7 mouse cellular contexts compared by ENCODE assay signal in genomic region chr1:36065761-36066150, GRCm38 (mm10). TPM values are rescaled to one million over a fixed set of nuclear protein-coding genes. Genes with fewer than 3 reads are reported as not detected.
DNase-seq lines count a peak whose midpoint lies in the region; ATAC-seq and TF ChIP-seq lines count a peak whose summit lies in the region.

No protein-coding gene starts in this region.

- peaks cover 17% of the 10 kb centered on the region for H3K4me1 ChIP-seq in lung, embryonic 14.5 days (ENCODE audit: insufficient read depth)
- H3K4me1 ChIP-seq in forebrain, embryonic 11.5 days (replicated peaks; ENCODE audit: control insufficient read depth, insufficient read depth, low read length): peaks cover 32% of the 10 kb centered on the region
- peaks cover 19% of the 10 kb centered on the region for H3K4me1 ChIP-seq in hindbrain, postnatal 0 days (ENCODE audit: insufficient read depth, low read length)
- H3K4me1 ChIP-seq in midbrain, embryonic 14.5 days (ENCODE audit: control insufficient read depth, insufficient read depth, low read length): peaks cover 29% of the 10 kb centered on the region

- ATAC-seq in lung, embryonic 14.5 days (ENCODE audit: insufficient read depth): no peak
- no peak for ATAC-seq in forebrain, embryonic 11.5 days (replicated peaks; ENCODE audit: low FRiP score)
- no peak for ATAC-seq in hindbrain, postnatal 0 days
- no peak for ATAC-seq in midbrain, embryonic 14.5 days (ENCODE audit: low FRiP score, low TSS enrichment)

- H3K4me2 ChIP-seq in lung, embryonic 14.5 days: peak overlapping the region; percentile 56
- H3K4me2 ChIP-seq in forebrain, embryonic 11.5 days (ENCODE audit: low read depth, low read length, severe bottlenecking): peak overlapping the region; percentile 44; the same call in 1 of the 2 replicates
- H3K4me2 ChIP-seq in hindbrain, postnatal 0 days (ENCODE audit: low read depth, low read length): peak overlapping the region; percentile 57
- peak overlapping the region; percentile 50 for H3K4me2 ChIP-seq in midbrain, embryonic 14.5 days (ENCODE audit: low read length)

- DNase-seq in lung, embryonic 14.5 days: no peak
- DNase-seq in lung, adult 18-20 months: no peak
- DNase-seq in forebrain, embryonic 11.5 days (ENCODE audit: low spot score): peak; percentile 48
- no peak for DNase-seq in hindbrain, postnatal 0 days (ENCODE audit: low spot score)
- no peak for DNase-seq in midbrain, embryonic 14.5 days
- DNase-seq in retina, embryonic 14.5 days (ENCODE audit: low spot score): no peak
- DNase-seq in left cerebral cortex, postnatal 25 days (ENCODE audit: low spot score in 2 of 2): no peak

- intact Hi-C loops in left cerebral cortex, postnatal 25 days (cut with DNase I): loop anchor here (5.0 to 10.0 kb wide), 2 partner anchors 188 to 189 kb away; no protein-coding TSS in a partner anchor

- H3K36me3 ChIP-seq in lung, embryonic 14.5 days (ENCODE audit: insufficient read depth): no peaks in the 10 kb centered on the region
- H3K36me3 ChIP-seq in forebrain, embryonic 11.5 days (ENCODE audit: control insufficient read depth, insufficient read depth, low read length): no peaks in the 10 kb centered on the region
- no peaks in the 10 kb centered on the region for H3K36me3 ChIP-seq in hindbrain, postnatal 0 days (ENCODE audit: insufficient read depth, low read length)
- no peaks in the 10 kb centered on the region for H3K36me3 ChIP-seq in midbrain, embryonic 14.5 days (ENCODE audit: control insufficient read depth, insufficient read depth, low read length)

- TF ChIP-seq CTCF in lung, embryonic 14.5 days (IDR thresholded peaks at IDR 0.05; ENCODE audit: low read depth): no peak
- no peak for TF ChIP-seq CTCF in hindbrain, postnatal 0 days (IDR thresholded peaks at IDR 0.05; ENCODE audit: low read depth)

- no peak overlapping the region for H3K9ac ChIP-seq in lung, embryonic 14.5 days
- H3K9ac ChIP-seq in forebrain, embryonic 11.5 days (ENCODE audit: low read length): peak overlapping the region; percentile 35; the same call in 1 of the 2 replicates
- no peak overlapping the region for H3K9ac ChIP-seq in hindbrain, postnatal 0 days (replicated peaks; ENCODE audit: low read length)
- no peak overlapping the region for H3K9ac ChIP-seq in midbrain, embryonic 14.5 days (replicated peaks; ENCODE audit: low read length)

- no peaks in the 10 kb centered on the region for H3K9me3 ChIP-seq in lung, embryonic 14.5 days (ENCODE audit: low read depth, low read length)
- no peaks in the 10 kb centered on the region for H3K9me3 ChIP-seq in forebrain, embryonic 11.5 days (ENCODE audit: control insufficient read depth, low read length)
- no peaks in the 10 kb centered on the region for H3K9me3 ChIP-seq in hindbrain, postnatal 0 days (ENCODE audit: low read length)
- H3K9me3 ChIP-seq in midbrain, embryonic 14.5 days (ENCODE audit: control insufficient read depth, low read length): no peaks in the 10 kb centered on the region

- 56% methylated on average over 9 of the region's 9 CpGs for WGBS in lung, embryonic 14.5 days
- WGBS in forebrain, embryonic 11.5 days: 61% methylated on average over 9 of the region's 9 CpGs
- WGBS in hindbrain, postnatal 0 days: 58% methylated on average over 9 of the region's 9 CpGs
- 63% methylated on average over 9 of the region's 9 CpGs for WGBS in midbrain, embryonic 14.5 days

- 0 out of 2 replicates have a peak overlapping the region, but pooled peaks have one; percentile 10 for H3K4me3 ChIP-seq in lung, embryonic 14.5 days (ENCODE audit: low read depth, low read length)
- H3K4me3 ChIP-seq in forebrain, embryonic 11.5 days (ENCODE audit: low read depth, low read length): no peak overlapping the region
- H3K4me3 ChIP-seq in hindbrain, postnatal 0 days (ENCODE audit: low read length): 0 out of 2 replicates have a peak overlapping the region, but pooled peaks have one; percentile 6
- H3K4me3 ChIP-seq in midbrain, embryonic 14.5 days (replicated peaks; ENCODE audit: low read depth, low read length): no peak overlapping the region

- H3K27me3 ChIP-seq in lung, embryonic 14.5 days (ENCODE audit: insufficient read depth, low read length): peaks cover 3% of the 10 kb centered on the region; the same call in 1 of the 2 replicates
- H3K27me3 ChIP-seq in forebrain, embryonic 11.5 days (ENCODE audit: control insufficient read depth, insufficient read depth, low read length): 0 out of 2 replicates have a peak, but pooled peaks cover 4% of the 10 kb centered on the region
- H3K27me3 ChIP-seq in hindbrain, postnatal 0 days (ENCODE audit: insufficient read depth, low read length): no peaks in the 10 kb centered on the region
- H3K27me3 ChIP-seq in midbrain, embryonic 14.5 days (ENCODE audit: control insufficient read depth, insufficient read depth, low read length): no peaks in the 10 kb centered on the region

- H3K27ac ChIP-seq in lung, embryonic 14.5 days (ENCODE audit: low read depth): no peak overlapping the region
- H3K27ac ChIP-seq in forebrain, embryonic 11.5 days (ENCODE audit: low read depth, low read length): no peak overlapping the region
- no peak overlapping the region for H3K27ac ChIP-seq in hindbrain, postnatal 0 days
- H3K27ac ChIP-seq in midbrain, embryonic 14.5 days (replicated peaks; ENCODE audit: low read depth, low read length): no peak overlapping the region

RNA-seq across cellular contexts. Expression of gene Hs6st1, which starts 2.4 kb away (rescaled TPM):
- polyA plus RNA-seq in lung, embryonic 14.5 days (2014; fragmentation: Nextera tagmentation; extraction: Ambion mirVana): 14.2 and 16.2 TPM in 2 replicates
- 14.9 and 17.3 TPM in 2 replicates for polyA plus RNA-seq in forebrain, embryonic 11.5 days (2014; fragmentation: Nextera tagmentation; extraction: Ambion mirVana)
- total RNA-seq in hindbrain, postnatal 0 days (2014; rRNA removed): 107 and 112 TPM in 2 replicates
- polyA plus RNA-seq in hindbrain, postnatal 0 days (2015; fragmentation: Nextera tagmentation; extraction: Ambion mirVana): 16.9 and 19.0 TPM in 2 replicates
- 18.2 and 18.5 TPM in 2 replicates for polyA plus RNA-seq in midbrain, embryonic 14.5 days (2014; fragmentation: Nextera tagmentation; extraction: Ambion mirVana)
- total RNA-seq in left cerebral cortex, postnatal 25 days (2021): 10 to 100 TPM; 57.7 to 57.9 TPM

Comparison
In these comparisons a context has a peak if more than half of its experiments do, and no peak if none do; other contexts are left out.
1. H3K4me3 ChIP-seq: peak in lung, embryonic 14.5 days (single experiment) and hindbrain, postnatal 0 days (single experiment); none in forebrain, embryonic 11.5 days (single experiment) and midbrain, embryonic 14.5 days (single experiment).
2. Peak in every context shown above with its lines, with median percentiles within 50 percentile points of each other: H3K4me2 ChIP-seq.